Mouse (Mus musculus) neural tube, embryonic 12.5 days (tissue): ENCODE data around the gene Igfals. TPM values are rescaled to one million over a fixed set of nuclear protein-coding genes. Genes with fewer than 3 reads are reported as not detected.

Source experiments
- ATAC-seq: fragments of 200-750 bp; cut with Nextera tagmentation; 2 replicates; pipeline ENCODE4 v1.8.0; 2017; ENCODE audit warnings: low read depth, mild to moderate bottlenecking, moderate TSS enrichment, moderate library complexity; ENCODE audit not compliant: low FRiP score
- H3K27ac ChIP-seq: fragments of 300-500 bp; sonication (generic); 2 replicates; pipeline ENCODE4 v1.5.1; 2016
- H3K27me3 ChIP-seq: fragments of 300-500 bp; sonication (generic); replicated peaks from 2 replicates; pipeline ENCODE4 v1.6.1; 2016; ENCODE audit warnings: mild to moderate bottlenecking
- H3K36me3 ChIP-seq: fragments of 300-500 bp; sonication (generic); 2 replicates; pipeline ENCODE4 v1.6.1; 2016; ENCODE audit warnings: mild to moderate bottlenecking
- H3K4me1 ChIP-seq: fragments of 300-500 bp; sonication (generic); 2 replicates; pipeline ENCODE4 v1.6.1; 2016
- H3K4me2 ChIP-seq: fragments of 300-500 bp; sonication (generic); replicated peaks from 2 replicates; pipeline ENCODE4 v1.6.1; 2016; ENCODE audit warnings: mild to moderate bottlenecking
- H3K4me3 ChIP-seq: fragments of 300-500 bp; sonication (generic); 2 replicates; pipeline ENCODE4 v1.5.1; 2016
- H3K9ac ChIP-seq: fragments of 300-500 bp; sonication (generic); 2 replicates; pipeline ENCODE4 v1.6.1; 2016; ENCODE audit warnings: mild to moderate bottlenecking
- H3K9me3 ChIP-seq: fragments of 300-500 bp; sonication (generic); 2 replicates; pipeline ENCODE4 v1.6.1; 2016; ENCODE audit warnings: mild to moderate bottlenecking
- WGBS: fragments of 180-500 bp; shearing (Covaris S2); methylation state at CpG from one replicate; pipeline ENCODE4 v1.1.7; 2016; 5-methylcytosine and 5-hydroxymethylcytosine counted together
- polyA plus RNA-seq: library from polyadenylated mRNA; unstranded; fragments of >200 nt; fragmentation: Nextera tagmentation; extraction: Ambion mirVana; gene quantifications from 2 replicates; pipeline ENCODE4 v1.2.1, GENCODE M21; 2016

Gene Igfals
- polyA plus RNA-seq, 1 experiment from 2014 or later: 0.28 TPM

DNA sequence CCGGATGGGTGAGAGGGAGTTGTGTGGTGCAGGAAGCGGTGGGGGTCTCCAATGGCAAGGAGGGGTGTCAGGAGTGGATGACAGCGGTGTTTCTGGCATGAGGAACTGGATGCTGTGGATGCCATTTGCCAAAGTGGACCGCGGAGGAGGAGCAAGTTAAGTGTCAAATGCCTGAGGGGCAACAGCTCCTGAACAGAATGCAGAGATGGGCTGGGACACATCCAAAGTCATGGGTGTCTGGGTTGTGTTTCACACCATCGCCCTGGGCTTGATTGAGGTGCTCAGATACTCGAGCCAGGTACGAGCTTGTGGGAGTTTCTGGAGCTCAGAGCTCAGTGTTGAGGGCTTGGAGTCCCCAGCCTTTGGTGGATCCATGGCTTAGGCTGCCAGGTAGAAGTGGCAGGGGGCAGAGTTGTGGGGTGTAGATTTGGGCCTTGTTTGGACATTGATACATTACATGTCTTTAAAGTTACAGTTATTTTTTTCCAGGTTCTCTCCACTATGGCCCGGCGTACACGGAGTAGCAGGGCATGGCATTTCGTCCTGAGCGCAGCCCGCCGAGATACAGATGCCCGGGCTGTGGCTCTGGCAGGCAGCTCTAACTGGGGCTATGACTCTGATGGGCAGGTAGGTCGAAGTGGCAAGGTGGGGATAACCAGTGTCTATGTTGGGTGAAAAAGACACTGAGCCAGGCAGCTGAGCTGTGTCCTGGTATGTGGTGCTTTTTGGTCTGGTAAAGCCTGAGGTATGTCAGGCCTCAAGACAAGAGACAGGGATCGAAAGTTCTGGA, 21.7 kb downstream of the Igfals start:
- H3K4me2 ChIP-seq: peak overlapping the region; percentile 97
- no peak overlapping the region for H3K27ac ChIP-seq
- no peak for ATAC-seq
- peak overlapping the region; percentile 86 for H3K9ac ChIP-seq
- 69% methylated on average over 18 of the region's 18 CpGs for WGBS
- H3K4me1 ChIP-seq: peaks cover 22% of the 10 kb centered on the region
- H3K27me3 ChIP-seq: no peaks in the 10 kb centered on the region
- H3K36me3 ChIP-seq: peaks cover 52% of the 10 kb centered on the region
- H3K9me3 ChIP-seq: no peaks in the 10 kb centered on the region
- H3K4me3 ChIP-seq: peak overlapping the region; percentile 89

DNA sequence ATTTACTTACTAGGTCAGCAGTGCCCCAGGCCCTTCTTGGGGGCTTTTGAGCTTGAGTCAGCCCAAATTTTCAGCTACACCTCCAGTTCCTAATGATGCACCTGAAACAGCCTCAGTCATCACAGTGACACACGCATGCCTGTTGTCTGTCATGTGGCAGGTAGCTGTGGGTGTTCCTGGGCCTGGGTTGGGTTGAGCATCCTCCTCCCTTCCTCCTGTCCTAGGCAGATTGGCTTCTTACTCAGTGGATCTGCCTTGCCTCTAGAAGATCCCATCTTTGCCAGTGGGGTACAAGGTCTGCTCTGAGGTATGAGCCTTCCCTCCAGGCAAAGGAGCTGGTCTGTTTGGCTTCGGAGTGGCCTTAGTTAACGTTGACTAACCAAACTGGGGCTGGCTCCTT, 23.1 kb downstream of the Igfals start:
- Histone ChIP-seq H3K4me1 (peaks cover 27% of the 10 kb centered on the region), H3K36me3 (peaks cover 50% of the 10 kb centered on the region), H3K9ac (no peak overlapping the region), H3K27me3 (no peaks in the 10 kb centered on the region), H3K4me3 (no peak overlapping the region), H3K9me3 (no peaks in the 10 kb centered on the region), H3K27ac (no peak overlapping the region), H3K4me2 (no peak overlapping the region)
- no peak for ATAC-seq
- 88% methylated on average over 3 of the region's 3 CpGs for WGBS

DNA sequence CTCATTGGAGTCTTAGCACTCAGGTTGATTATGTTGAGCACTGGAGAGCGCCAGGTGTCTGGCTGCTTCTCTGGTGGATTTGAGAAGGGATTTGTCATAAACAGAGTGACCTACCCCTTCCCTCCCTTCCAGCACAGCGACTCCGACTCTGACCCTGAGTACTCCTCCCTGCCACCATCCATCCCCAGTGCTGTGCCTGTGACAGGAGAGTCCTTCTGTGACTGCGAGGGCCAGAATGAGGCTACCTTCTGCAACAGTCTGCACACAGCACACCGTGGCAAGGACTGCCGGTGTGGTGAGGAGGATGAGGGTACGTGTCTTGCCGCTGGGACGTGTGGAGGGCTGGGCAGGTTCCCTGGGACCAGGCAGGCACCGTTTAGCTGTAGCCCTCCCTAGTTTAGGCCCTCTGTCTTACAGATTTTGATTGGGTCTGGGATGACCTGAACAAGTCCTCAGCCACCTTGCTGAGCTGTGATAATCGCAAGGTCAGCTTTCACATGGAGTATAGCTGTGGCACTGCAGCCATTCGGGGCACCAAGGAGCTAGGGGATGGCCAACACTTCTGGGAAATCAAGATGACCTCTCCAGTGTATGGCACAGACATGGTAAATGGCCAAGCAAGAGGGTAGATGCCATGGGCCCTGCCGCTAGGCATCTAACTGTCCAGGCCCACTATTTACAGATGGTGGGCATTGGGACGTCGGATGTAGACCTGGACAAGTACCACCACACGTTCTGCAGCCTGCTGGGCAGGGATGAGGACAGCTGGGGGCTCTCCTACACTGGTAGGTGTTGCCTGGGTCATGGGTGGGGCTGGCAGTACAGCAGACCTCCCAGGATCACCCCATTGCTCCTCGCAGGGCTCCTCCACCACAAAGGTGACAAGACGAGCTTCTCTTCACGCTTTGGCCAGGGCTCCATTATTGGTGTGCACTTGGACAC, 24.6 kb downstream of the Igfals start:
- Histone ChIP-seq H3K4me2 (no peak overlapping the region), H3K9ac (no peak overlapping the region), H3K4me1 (peaks cover 30% of the 10 kb centered on the region), H3K4me3 (no peak overlapping the region), H3K36me3 (peaks cover 44% of the 10 kb centered on the region), H3K27ac (no peak overlapping the region), H3K9me3 (no peaks in the 10 kb centered on the region), H3K27me3 (no peaks in the 10 kb centered on the region)
- WGBS: 89% methylated on average over 19 of the region's 19 CpGs
- no peak for ATAC-seq

DNA sequence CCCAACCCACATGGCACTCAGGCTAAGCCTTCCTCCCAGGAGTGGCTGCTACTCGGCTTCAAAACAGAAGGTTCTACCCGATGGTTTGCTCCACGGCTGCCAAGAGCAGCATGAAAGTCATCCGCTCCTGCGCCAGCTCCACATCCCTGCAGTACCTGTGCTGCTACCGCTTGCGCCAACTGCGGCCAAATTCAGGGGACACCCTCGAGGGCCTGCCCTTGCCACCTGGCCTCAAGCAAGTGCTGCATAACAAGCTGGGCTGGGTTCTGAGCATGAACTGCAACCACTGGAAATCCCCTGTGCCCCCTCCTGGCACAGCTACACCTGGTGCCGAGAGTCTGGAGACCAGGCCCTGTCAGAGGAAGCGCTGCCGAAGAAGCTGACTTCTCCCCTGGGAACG, 25.5 kb downstream of the Igfals start:
- H3K4me1 ChIP-seq: peaks cover 35% of the 10 kb centered on the region
- no peak overlapping the region for H3K4me3 ChIP-seq
- no peaks in the 10 kb centered on the region for H3K9me3 ChIP-seq
- peaks cover 44% of the 10 kb centered on the region for H3K36me3 ChIP-seq
- 89% methylated on average over 13 of the region's 13 CpGs for WGBS
- H3K27ac ChIP-seq: no peak overlapping the region
- H3K9ac ChIP-seq: no peak overlapping the region
- no peak for ATAC-seq
- no peaks in the 10 kb centered on the region for H3K27me3 ChIP-seq
- no peak overlapping the region for H3K4me2 ChIP-seq

DNA sequence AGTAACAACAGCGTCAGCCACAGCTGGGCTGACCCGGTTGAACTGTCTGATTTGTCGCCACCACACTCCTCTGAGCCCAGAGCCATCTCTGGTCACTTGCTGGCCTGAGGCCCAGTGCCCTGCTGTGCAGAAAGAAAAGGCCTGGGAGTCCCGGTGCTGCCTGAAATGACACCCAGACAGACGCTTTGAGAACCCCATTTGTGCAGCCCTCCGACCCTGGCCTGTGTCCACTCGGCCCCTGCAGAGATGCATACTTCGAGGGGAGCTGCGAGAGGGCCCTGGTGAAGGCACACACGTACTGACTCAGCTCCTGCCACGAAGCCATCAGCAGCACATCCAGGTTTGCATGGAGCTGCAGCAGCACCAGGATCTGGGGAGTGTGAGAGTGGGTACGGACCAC, 27.0 kb downstream of the Igfals start:
- H3K36me3 ChIP-seq: peaks cover 54% of the 10 kb centered on the region
- no peak overlapping the region for H3K4me3 ChIP-seq
- H3K9ac ChIP-seq: no peak overlapping the region
- H3K27me3 ChIP-seq: no peaks in the 10 kb centered on the region
- H3K4me1 ChIP-seq: peaks cover 39% of the 10 kb centered on the region
- H3K27ac ChIP-seq: no peak overlapping the region
- H3K9me3 ChIP-seq: no peaks in the 10 kb centered on the region
- 91% methylated on average over 12 of the region's 12 CpGs for WGBS
- ATAC-seq: no peak
- 0 out of 2 replicates have a peak overlapping the region, but pooled peaks have one; percentile 99 for H3K4me2 ChIP-seq

DNA sequence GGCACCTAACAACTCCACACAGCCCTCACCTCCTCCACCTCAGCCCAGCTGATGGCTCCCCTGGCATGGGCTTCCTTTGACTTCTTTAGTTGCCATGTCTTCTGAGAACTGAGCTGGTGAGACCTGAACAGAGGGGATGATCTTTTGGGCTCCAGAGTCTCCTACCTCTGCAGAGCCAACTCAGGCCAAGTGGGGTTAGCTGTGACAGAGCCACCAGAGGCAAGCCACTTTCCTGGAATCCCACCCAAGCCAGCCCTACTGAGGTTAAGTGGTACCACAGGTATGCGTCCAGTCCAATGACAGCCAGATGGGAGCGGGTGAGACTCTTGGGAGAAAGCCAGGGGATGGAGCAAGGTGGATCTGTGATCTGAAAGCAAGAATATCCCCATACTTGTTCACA, 27.5 kb downstream of the Igfals start:
- no peaks in the 10 kb centered on the region for H3K27me3 ChIP-seq
- peaks cover 58% of the 10 kb centered on the region for H3K36me3 ChIP-seq
- H3K27ac ChIP-seq: no peak overlapping the region
- 0 out of 2 replicates have a peak overlapping the region, but pooled peaks have one; percentile 99 for H3K4me2 ChIP-seq
- no peak overlapping the region for H3K9ac ChIP-seq
- ATAC-seq: no peak
- 97% methylated on average over 2 of the region's 2 CpGs for WGBS
- H3K4me3 ChIP-seq: no peak overlapping the region
- H3K9me3 ChIP-seq: no peaks in the 10 kb centered on the region
- peaks cover 38% of the 10 kb centered on the region for H3K4me1 ChIP-seq

DNA sequence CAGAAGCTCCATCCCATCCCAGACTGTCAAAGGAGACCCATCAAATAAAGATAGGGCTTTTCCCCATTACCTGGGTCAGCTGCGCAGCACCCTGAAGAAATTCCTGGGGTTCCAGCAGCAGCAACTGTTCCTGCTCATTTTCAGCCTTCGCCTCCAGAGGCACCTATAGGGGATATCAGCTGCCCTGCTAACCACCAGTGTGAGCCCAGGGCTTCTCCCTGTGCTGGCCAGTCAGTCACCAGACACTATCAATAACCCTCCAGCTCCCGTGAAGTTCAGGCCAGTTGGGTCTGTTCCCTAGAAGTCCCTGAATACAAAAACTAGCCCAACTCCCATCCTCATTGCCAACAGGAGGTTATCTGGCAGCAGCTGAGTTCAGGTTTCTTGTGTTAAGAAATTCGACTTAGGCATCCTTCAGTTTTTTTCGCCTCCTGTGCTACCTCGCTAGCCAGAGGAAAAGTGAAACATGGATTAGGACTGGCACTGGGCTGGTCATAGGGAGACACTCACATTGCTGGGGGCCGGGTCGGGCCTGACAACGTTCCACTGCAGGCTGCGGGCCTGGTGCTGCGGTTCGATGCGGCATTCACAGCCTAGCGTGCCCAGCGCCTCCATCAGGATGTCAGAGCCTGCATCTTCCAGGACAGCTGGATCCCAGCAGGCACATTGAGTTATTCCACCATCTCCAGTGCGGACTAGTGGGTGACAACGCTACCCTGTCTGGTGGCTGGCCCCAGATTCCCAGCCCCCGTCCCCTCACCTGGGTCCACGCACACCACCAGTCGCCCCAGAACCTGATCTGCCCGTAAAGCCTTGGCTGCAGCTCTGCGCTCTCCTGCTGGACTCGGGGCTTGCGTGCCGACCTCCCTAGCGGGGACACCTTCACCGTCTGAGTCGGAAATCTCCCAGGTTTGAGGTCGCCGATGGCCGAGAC, 28.5 kb downstream of the Igfals start:
- H3K4me1 ChIP-seq: peaks cover 38% of the 10 kb centered on the region

DNA sequence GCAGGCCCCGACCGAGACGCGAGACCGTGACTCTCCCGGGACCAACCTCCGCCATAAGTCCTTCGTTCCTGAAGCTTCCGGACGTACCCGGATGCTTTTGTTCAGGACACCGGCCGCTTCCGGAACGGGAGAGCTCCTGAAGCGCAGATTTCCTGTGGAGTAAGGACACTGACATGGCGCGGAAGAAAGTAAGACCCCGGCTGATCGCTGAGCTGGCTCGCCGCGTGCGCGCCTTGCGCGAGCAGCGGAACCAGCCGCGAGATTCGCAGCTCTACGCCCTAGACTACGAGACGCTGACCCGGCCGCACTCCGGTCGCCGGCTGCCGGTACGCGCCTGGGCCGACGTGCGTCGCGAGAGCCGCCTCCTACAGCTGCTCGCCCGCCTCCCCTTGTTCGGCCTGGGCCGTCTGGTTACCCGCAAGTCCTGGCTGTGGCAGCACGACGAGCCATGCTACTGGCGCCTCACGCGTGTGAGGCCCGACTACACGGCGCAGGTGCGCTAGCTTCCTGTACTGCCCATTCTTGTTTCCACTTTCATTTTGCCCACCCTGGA, 29.3 kb downstream of the Igfals start, which contains the start of the genes Eme2 and Mrps34:
Gene Eme2, minus strand, starts transcription at position 93 of the 553 bp plus-strand sequence.
Gene Mrps34, plus strand, starts transcription at position 122 of the 553 bp plus-strand sequence.
- H3K4me1 ChIP-seq: peaks cover 38% of the 10 kb centered on the region
- H3K4me3 ChIP-seq: peak within 1 kb of the TSS; percentile 94
- H3K4me2 ChIP-seq: peak within 1 kb of the TSS; percentile 99
- WGBS: under 1% methylated on average over 62 of the region's 62 CpGs
- H3K9me3 ChIP-seq: no peaks in the 10 kb centered on the region
- peaks cover 69% of the 10 kb centered on the region for H3K36me3 ChIP-seq
- H3K9ac ChIP-seq: peak within 1 kb of the TSS; percentile 87
- H3K27me3 ChIP-seq: no peaks in the 10 kb centered on the region
- ATAC-seq: peak; percentile 27
- H3K27ac ChIP-seq: peak within 1 kb of the TSS; percentile 59

More for the DNA sequence above, 28.5 kb downstream of the Igfals start:
- peak overlapping the region; percentile 87 for H3K9ac ChIP-seq
- peak overlapping the region; percentile 94 for H3K4me3 ChIP-seq
- H3K9me3 ChIP-seq: no peaks in the 10 kb centered on the region
- H3K4me2 ChIP-seq: peak overlapping the region; percentile 99
- H3K27me3 ChIP-seq: no peaks in the 10 kb centered on the region
- H3K27ac ChIP-seq: peak overlapping the region; percentile 26; the same call in 1 of the 2 replicates
- 0 out of 2 replicates have a peak, but pooled peaks have one; percentile 14 for ATAC-seq
- peaks cover 65% of the 10 kb centered on the region for H3K36me3 ChIP-seq
- WGBS: 12% methylated on average over 31 of the region's 31 CpGs

DNA sequence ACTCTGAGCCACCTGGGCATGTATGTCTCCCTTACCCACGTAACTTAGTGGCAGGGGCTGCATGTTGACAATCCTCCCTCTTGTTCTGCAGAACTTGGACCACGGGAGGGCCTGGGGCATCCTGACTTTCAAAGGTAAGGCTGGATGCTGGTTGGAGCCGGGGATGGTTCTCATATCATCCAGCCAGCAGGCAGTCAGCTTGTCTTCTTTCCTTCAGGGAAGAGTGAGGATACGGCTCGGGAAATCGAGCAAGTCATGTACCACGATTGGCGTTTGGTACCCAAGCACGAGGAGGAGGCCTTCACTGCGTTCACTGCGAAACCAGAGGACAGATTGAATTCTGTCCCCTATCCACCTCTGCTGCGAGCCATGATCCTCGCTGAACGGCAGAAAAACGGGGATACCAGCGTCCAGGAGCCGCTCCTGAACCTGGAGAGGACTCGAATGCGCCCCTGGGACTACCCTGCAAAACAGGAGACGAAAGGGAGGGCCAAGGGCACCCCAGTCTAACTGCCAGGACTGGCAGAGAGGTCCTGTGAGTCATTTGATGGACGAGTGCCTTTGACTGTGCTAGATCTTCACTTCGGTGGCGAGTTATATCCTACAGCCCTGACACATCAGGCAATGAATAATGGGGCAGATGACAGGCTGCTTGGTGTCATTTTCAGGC, 29.9 kb downstream of the Igfals start:
- peaks cover 38% of the 10 kb centered on the region for H3K4me1 ChIP-seq

DNA sequence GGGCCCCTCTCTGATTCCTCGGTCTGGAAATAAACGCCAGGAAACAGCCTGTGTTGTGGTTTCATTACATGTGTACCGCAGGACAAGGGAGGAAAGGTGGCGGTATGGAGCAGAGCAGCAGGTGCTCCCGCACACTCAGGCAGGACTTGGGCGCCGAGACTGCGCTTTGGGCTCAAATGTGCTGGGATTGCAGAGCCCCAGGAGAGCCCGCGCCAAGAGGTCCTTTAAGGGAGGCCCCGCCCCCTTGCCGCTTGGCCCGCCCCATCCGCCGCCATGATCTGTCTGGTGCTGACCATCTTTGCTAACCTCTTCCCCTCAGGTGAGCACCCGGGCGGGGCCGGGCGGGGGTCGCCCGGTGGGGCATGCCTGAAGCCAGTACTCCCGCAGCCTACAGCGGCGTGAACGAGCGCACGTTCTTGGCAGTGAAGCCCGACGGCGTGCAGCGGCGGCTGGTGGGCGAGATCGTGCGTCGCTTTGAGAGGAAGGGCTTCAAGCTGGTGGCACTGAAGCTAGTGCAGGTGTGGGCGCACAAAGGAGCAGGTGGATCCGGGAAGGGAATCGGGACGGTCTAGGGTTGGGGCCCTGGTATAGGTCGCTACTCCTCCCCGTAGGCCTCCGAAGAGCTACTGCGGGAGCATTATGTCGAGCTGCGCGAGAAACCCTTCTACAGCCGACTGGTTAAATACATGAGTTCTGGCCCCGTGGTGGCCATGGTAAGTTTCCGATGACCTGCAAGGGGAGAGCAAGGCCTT, 30.6 kb downstream of the Igfals start, which contains the start of gene Nme3:
Gene Nme3, plus strand, starts transcription at position 260 of the 752 bp plus-strand sequence.
- peak within 1 kb of the TSS; percentile 94 for H3K4me3 ChIP-seq
- H3K9me3 ChIP-seq: no peaks in the 10 kb centered on the region
- H3K27me3 ChIP-seq: no peaks in the 10 kb centered on the region
- peaks cover 38% of the 10 kb centered on the region for H3K4me1 ChIP-seq
- H3K36me3 ChIP-seq: peaks cover 69% of the 10 kb centered on the region
- 1% methylated on average over 48 of the region's 50 CpGs for WGBS
- peak within 1 kb of the TSS; percentile 99 for H3K4me2 ChIP-seq
- peak within 1 kb of the TSS; percentile 59 for H3K27ac ChIP-seq
- ATAC-seq: peak; percentile 65
- H3K9ac ChIP-seq: peak within 1 kb of the TSS; percentile 87

More for the DNA sequence above, 29.9 kb downstream of the Igfals start:
- H3K27me3 ChIP-seq: no peaks in the 10 kb centered on the region
- ATAC-seq: no peak
- peak overlapping the region; percentile 99 for H3K4me2 ChIP-seq
- peaks cover 69% of the 10 kb centered on the region for H3K36me3 ChIP-seq
- H3K4me3 ChIP-seq: peak overlapping the region; percentile 94
- H3K27ac ChIP-seq: peak overlapping the region; percentile 59; the same call in 1 of the 2 replicates
- 11% methylated on average over 23 of the region's 23 CpGs for WGBS
- peak overlapping the region; percentile 87 for H3K9ac ChIP-seq
- no peaks in the 10 kb centered on the region for H3K9me3 ChIP-seq
